ENCODE assay signal across 10 mouse cellular contexts in the genomic region with DNA sequence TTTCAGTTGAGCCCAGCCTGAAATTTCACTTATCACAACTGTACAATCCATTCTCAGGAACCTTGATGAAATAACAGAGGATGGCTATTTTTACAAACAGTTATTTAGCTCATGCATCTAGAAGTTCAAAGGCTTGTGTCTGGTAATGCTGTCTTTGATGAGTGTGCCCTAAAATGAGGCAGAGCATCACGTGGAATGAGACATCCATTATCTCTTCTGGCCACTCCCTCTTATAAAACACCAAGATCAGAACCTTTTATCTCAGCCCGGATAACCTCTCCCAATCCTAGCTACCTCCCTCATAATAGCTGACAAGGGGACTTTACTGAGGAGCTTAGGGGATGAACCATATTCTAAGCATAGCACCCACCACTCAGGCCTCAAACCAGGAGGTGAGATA. TPM values are rescaled to one million over a fixed set of nuclear protein-coding genes. Genes with fewer than 3 reads are reported as not detected.
DNase-seq lines count a peak whose midpoint lies in the region; ATAC-seq and TF ChIP-seq lines count a peak whose summit lies in the region.
"Had no signal": no experiment of that assay in that cellular context is flagged by ENCODE, and none has a peak within 500 bp of the region (broad histone marks: within the 10 kb centered on the region; RNA-seq: fewer than 3 reads in every experiment).

No protein-coding gene starts in this region.

- 69% methylated on average over 2 of the region's 2 CpGs for WGBS in hindbrain, embryonic 10.5 days
- WGBS in hindbrain, embryonic 16.5 days: 67% methylated on average over 2 of the region's 2 CpGs
- WGBS in midbrain, embryonic 12.5 days: 69% methylated on average over 2 of the region's 2 CpGs

- no peak overlapping the region for H3K4me3 ChIP-seq in hindbrain, embryonic 10.5 days
- H3K4me3 ChIP-seq in hindbrain, embryonic 16.5 days (ENCODE audit: low read length): no peak overlapping the region
- no peak overlapping the region for H3K4me3 ChIP-seq in MEL (ENCODE audit: control insufficient read depth in 1 of 2, insufficient read depth in 1 of 2, low read depth in 2 of 2, low read length in 2 of 2)
- H3K4me3 ChIP-seq in midbrain, embryonic 12.5 days: no peak overlapping the region
- H3K4me3 ChIP-seq: heart, embryonic 15.5 days had no signal

- no peaks in the 10 kb centered on the region; the same call in 1 of the 2 replicates for H3K79me2 ChIP-seq in MEL (ENCODE audit: control insufficient read depth, insufficient read depth, low read length, poor library complexity)

- peaks cover 39% of the 10 kb centered on the region for H3K27me3 ChIP-seq in hindbrain, embryonic 10.5 days (ENCODE audit: insufficient read depth, poor library complexity, severe bottlenecking)
- peaks cover 2% of the 10 kb centered on the region; the same call in 1 of the 2 replicates for H3K27me3 ChIP-seq in hindbrain, embryonic 16.5 days (replicated peaks; ENCODE audit: control insufficient read depth, insufficient read depth, low read length)
- no peaks in the 10 kb centered on the region for H3K27me3 ChIP-seq in MEL (ENCODE audit: control insufficient read depth in 1 of 2, insufficient read depth in 2 of 2, low read length in 2 of 2)
- peaks cover 25% of the 10 kb centered on the region for H3K27me3 ChIP-seq in midbrain, embryonic 12.5 days

- H3K4me2 ChIP-seq in hindbrain, embryonic 16.5 days (ENCODE audit: low read length): no peak overlapping the region; the same call in 1 of the 2 replicates
- peak overlapping the region; percentile 31 for H3K4me2 ChIP-seq in midbrain, embryonic 12.5 days (replicated peaks)
- H3K4me2 ChIP-seq: heart, embryonic 15.5 days had no signal

- H3K4me1 ChIP-seq in hindbrain, embryonic 10.5 days (replicated peaks): peaks cover 37% of the 10 kb centered on the region
- H3K4me1 ChIP-seq in hindbrain, embryonic 16.5 days (ENCODE audit: control insufficient read depth, insufficient read depth, low read depth, low read length): peaks cover 9% of the 10 kb centered on the region
- H3K4me1 ChIP-seq in MEL (ENCODE audit: control insufficient read depth in 1 of 2, insufficient read depth in 2 of 2, low read length in 2 of 2): peaks cover 19 to 40% of the 10 kb centered on the region in 2 experiments
- peaks cover 27% of the 10 kb centered on the region for H3K4me1 ChIP-seq in midbrain, embryonic 12.5 days

- peak overlapping the region; percentile 64 for H3K27ac ChIP-seq in hindbrain, embryonic 10.5 days
- H3K27ac ChIP-seq in hindbrain, embryonic 16.5 days (ENCODE audit: low read depth, low read length): no peak overlapping the region
- peak overlapping the region; percentile 64 for H3K27ac ChIP-seq in MEL (ENCODE audit: control insufficient read depth, low read depth, low read length)
- H3K27ac ChIP-seq in midbrain, embryonic 12.5 days (replicated peaks): no peak overlapping the region
- H3K27ac ChIP-seq: heart, embryonic 15.5 days had no signal

- no peak for DNase-seq in hindbrain, embryonic 10.5 days (ENCODE audit: low spot score)
- DNase-seq in MEL (ENCODE audit: low read depth, low spot score): peak; percentile 23
- DNase-seq in c-Kit-positive CD71-positive TER-119-positive erythroid progenitor cells, embryonic 14.5 days (ENCODE audit: low spot score): peak; percentile 54
- DNase-seq in cerebellum, postnatal 25 days: no peak
- DNase-seq in adrenal gland, postnatal 25 days: no peak
- DNase-seq: lung, postnatal 14 days had no signal

- no peak for TF ChIP-seq POLR2A in MEL (IDR thresholded peaks at IDR 0.05; ENCODE audit: control insufficient read depth in 1 of 2, insufficient read depth in 1 of 2, low read depth in 1 of 2, low read length in 2 of 2, poor library complexity in 1 of 2)

- peak in 1 of 2 experiments; percentile 32; a peak in 1 of 4 replicates for TF ChIP-seq EP300 in MEL (IDR thresholded peaks at IDR 0.05; ENCODE audit: low read depth in 1 of 2, low read length in 2 of 2)

- TF ChIP-seq RAD21 in MEL (IDR thresholded peaks at IDR 0.05; ENCODE audit: low read depth, low read length): no peak

- no peaks in the 10 kb centered on the region; the same call in 1 of the 2 replicates for H3K36me3 ChIP-seq in hindbrain, embryonic 10.5 days
- H3K36me3 ChIP-seq in hindbrain, embryonic 16.5 days (ENCODE audit: control insufficient read depth, insufficient read depth, low read length): no peaks in the 10 kb centered on the region
- peaks cover 0 to 34% of the 10 kb centered on the region in 2 experiments; a peak in 2 of 4 replicates for H3K36me3 ChIP-seq in MEL (ENCODE audit: control insufficient read depth in 1 of 2, insufficient read depth in 2 of 2, low read length in 2 of 2)
- H3K36me3 ChIP-seq in midbrain, embryonic 12.5 days: no peaks in the 10 kb centered on the region
- H3K36me3 ChIP-seq: heart, embryonic 15.5 days had no signal

- no peak for TF ChIP-seq CTCF in MEL (IDR thresholded peaks at IDR 0.05 in 2 of 3, conservative IDR thresholded peaks at IDR 0.05 in 1 of 3; ENCODE audit: control insufficient read depth in 1 of 3, insufficient read depth in 1 of 3, low read depth in 2 of 3, low read length in 3 of 3, poor library complexity in 1 of 3, severe bottlenecking in 1 of 3)

- no peaks in the 10 kb centered on the region for H3K9me3 ChIP-seq in hindbrain, embryonic 10.5 days
- no peaks in the 10 kb centered on the region for H3K9me3 ChIP-seq in hindbrain, embryonic 16.5 days (ENCODE audit: control insufficient read depth, low read length)
- no peaks in the 10 kb centered on the region for H3K9me3 ChIP-seq in MEL (replicated peaks; ENCODE audit: insufficient read depth, low read length)
- no peaks in the 10 kb centered on the region for H3K9me3 ChIP-seq in midbrain, embryonic 12.5 days
- H3K9me3 ChIP-seq: heart, embryonic 15.5 days had no signal

- H3K9ac ChIP-seq in hindbrain, embryonic 16.5 days (ENCODE audit: low read depth, low read length): no peak overlapping the region
- H3K9ac ChIP-seq in MEL (ENCODE audit: control insufficient read depth, low read depth, low read length, poor library complexity, severe bottlenecking): peak overlapping the region; percentile 16; the same call in 1 of the 2 replicates
- H3K9ac ChIP-seq in midbrain, embryonic 12.5 days (replicated peaks): no peak overlapping the region
- H3K9ac ChIP-seq: heart, embryonic 15.5 days had no signal

- ATAC-seq in hindbrain, embryonic 16.5 days: no peak
- ATAC-seq in midbrain, embryonic 12.5 days (ENCODE audit: low FRiP score, low read depth): no peak

TF ChIP-seq in MEL, 35 proteins besides CTCF, POLR2A, EP300 and RAD21 (continues in another document):
- TF ChIP-seq MXI1 (IDR thresholded peaks at IDR 0.05; ENCODE audit: low read depth, low read length): peak; percentile 51
- no peak for TF ChIP-seq POLR2AphosphoS2 (IDR thresholded peaks at IDR 0.05; ENCODE audit: low read length)
- TF ChIP-seq HCFC1 (IDR thresholded peaks at IDR 0.05; ENCODE audit: low read depth, low read length): no peak
- no peak for TF ChIP-seq TAL1 (IDR thresholded peaks at IDR 0.05; ENCODE audit: low read length)
- TF ChIP-seq ZNF384 (IDR thresholded peaks at IDR 0.05; ENCODE audit: low read depth, low read length): no peak
- TF ChIP-seq ETS1 (IDR thresholded peaks at IDR 0.05; ENCODE audit: low read depth, low read length): peak; percentile 27; the same call in 1 of the 2 replicates
- TF ChIP-seq GABPA (IDR thresholded peaks at IDR 0.05; ENCODE audit: low read depth, low read length): no peak
- no peak for TF ChIP-seq MAFK (IDR thresholded peaks at IDR 0.05; ENCODE audit: borderline replicate concordance, low read depth, low read length)
- TF ChIP-seq MEF2A (IDR thresholded peaks at IDR 0.05; ENCODE audit: extremely low read depth, insufficient replicate concordance, low read depth, low read length, poor library complexity, severe bottlenecking): no peak
- TF ChIP-seq MYC (IDR thresholded peaks at IDR 0.05; ENCODE audit: low read depth, low read length): 0 out of 2 replicates have a peak, but pooled peaks have one; percentile 30
- TF ChIP-seq USF1 (IDR thresholded peaks at IDR 0.05; ENCODE audit: low read depth, low read length): peak; percentile 74
- 0 out of 2 replicates have a peak, but pooled peaks have one; percentile 14 for TF ChIP-seq TCF12 (IDR thresholded peaks at IDR 0.05; ENCODE audit: low read depth, low read length)
- peak; percentile 34; the same call in 1 of the 2 replicates for TF ChIP-seq BHLHE40 (IDR thresholded peaks at IDR 0.05; ENCODE audit: borderline replicate concordance, low read depth, low read length)
- TF ChIP-seq NRF1 (IDR thresholded peaks at IDR 0.05; ENCODE audit: insufficient read depth, low read depth, low read length, poor library complexity, severe bottlenecking): no peak
- TF ChIP-seq CHD1 (IDR thresholded peaks at IDR 0.05; ENCODE audit: low read depth, low read length): no peak

RNA-seq across cellular contexts. Expression of a gene that starts 3.3 kb away (rescaled TPM):
- polyA plus RNA-seq in hindbrain, embryonic 10.5 days (2016; fragmentation: Nextera tagmentation; extraction: Ambion mirVana): 16.2 and 34.1 TPM in 2 replicates
- 22.1 and 24.4 TPM in 2 replicates for polyA plus RNA-seq in hindbrain, embryonic 16.5 days (2015; fragmentation: Nextera tagmentation; extraction: Ambion mirVana)
- total RNA-seq in MEL (2012; rRNA removed): 10.2 and 12.5 TPM in 2 replicates
- polyA plus RNA-seq in MEL (2012; ENCODE audit: insufficient read depth in 1 of 2, insufficient read length in 2 of 2, low read depth in 1 of 2, low replicate concordance in 2 of 2, missing spikeins in 1 of 2): 10 to 100 TPM in 1 of 2 experiments, not detected in 1; 22.6 TPM
- 25.1 and 26.8 TPM in 2 replicates for polyA plus RNA-seq in midbrain, embryonic 12.5 days (2016; fragmentation: Nextera tagmentation; extraction: Ambion mirVana)
- total RNA-seq in adrenal gland, postnatal 25 days (2021): 17.3 and 23.4 TPM in 2 replicates

RNA-seq across cellular contexts. Expression of a gene that starts 24.2 kb away (rescaled TPM):
- 1.0 TPM in 2 replicates for polyA plus RNA-seq in hindbrain, embryonic 10.5 days (2016; fragmentation: Nextera tagmentation; extraction: Ambion mirVana)
- polyA plus RNA-seq in hindbrain, embryonic 16.5 days (2015; fragmentation: Nextera tagmentation; extraction: Ambion mirVana): 0.06 and 0.09 TPM in 2 replicates
- not detected in 2 replicates for total RNA-seq in MEL (2012; rRNA removed)
- polyA plus RNA-seq in MEL (2012; ENCODE audit: insufficient read depth in 1 of 2, insufficient read length in 2 of 2, low read depth in 1 of 2, low replicate concordance in 2 of 2, missing spikeins in 1 of 2): not detected
- polyA plus RNA-seq in midbrain, embryonic 12.5 days (2016; fragmentation: Nextera tagmentation; extraction: Ambion mirVana): 0.09 and 0.13 TPM in 2 replicates
- not detected in 2 replicates for total RNA-seq in adrenal gland, postnatal 25 days (2021)
- total RNA-seq: left cerebral cortex, postnatal 25 days had no signal
- polyA plus RNA-seq: heart, embryonic 15.5 days had no signal

RNA-seq across cellular contexts. Expression of a gene that starts 56.6 kb away (rescaled TPM):
- polyA plus RNA-seq in hindbrain, embryonic 10.5 days (2016; fragmentation: Nextera tagmentation; extraction: Ambion mirVana): 32.2 and 39.1 TPM in 2 replicates
- polyA plus RNA-seq in hindbrain, embryonic 16.5 days (2015; fragmentation: Nextera tagmentation; extraction: Ambion mirVana): 43.9 and 44.0 TPM in 2 replicates
- 21.3 and 26.4 TPM in 2 replicates for total RNA-seq in MEL (2012; rRNA removed)
- 10 to 100 TPM in 1 of 2 experiments, not detected in 1; 29.4 TPM for polyA plus RNA-seq in MEL (2012; ENCODE audit: insufficient read depth in 1 of 2, insufficient read length in 2 of 2, low read depth in 1 of 2, low replicate concordance in 2 of 2, missing spikeins in 1 of 2)
- polyA plus RNA-seq in midbrain, embryonic 12.5 days (2016; fragmentation: Nextera tagmentation; extraction: Ambion mirVana): 37.1 and 38.4 TPM in 2 replicates
- 115 and 122 TPM in 2 replicates for total RNA-seq in adrenal gland, postnatal 25 days (2021)

Comparison
In these comparisons a context has a peak if more than half of its experiments do, and no peak if none do; other contexts are left out.
1. H3K27ac ChIP-seq: peak in hindbrain, embryonic 10.5 days (single experiment) and MEL (single experiment); none in hindbrain, embryonic 16.5 days (single experiment) and midbrain, embryonic 12.5 days (single experiment).
2. DNase-seq: peak in MEL (single experiment) and c-Kit-positive CD71-positive TER-119-positive erythroid progenitor cells, embryonic 14.5 days (single experiment); none in hindbrain, embryonic 10.5 days (single experiment), cerebellum, postnatal 25 days (0 of 2) and adrenal gland, postnatal 25 days (single experiment).